Mouse (Mus musculus): ENCODE data around the gene Ago4. TPM values are rescaled to one million over a fixed set of nuclear protein-coding genes. Genes with fewer than 3 reads are reported as not detected.
"Not testable (repeated sequence)": the region's sequence is repeated elsewhere in the genome, so short reads cannot be mapped to it uniquely, and the experiment has no call there.

Gene Ago4
- polyA plus RNA-seq, 1 experiment from 2014 or later = 3.8 TPM

- Histone ChIP-seq H3K4me3 (ENCODE audit: low read length) (no peak overlapping the region), H3K27me3 (ENCODE audit: control insufficient read depth, insufficient read depth, low read depth, low read length) (no peaks in the 10 kb centered on the region), H3K27ac (ENCODE audit: low read length) (no peak overlapping the region), H3K36me3 (ENCODE audit: control insufficient read depth, insufficient read depth, low read length) (no peaks in the 10 kb centered on the region), H3K9ac (ENCODE audit: low read length) (no peak overlapping the region), H3K4me1 (replicated peaks; ENCODE audit: control insufficient read depth, insufficient read depth, low read length) (peaks cover 11% of the 10 kb centered on the region), H3K9me3 (ENCODE audit: control insufficient read depth, low read length) (no peaks in the 10 kb centered on the region), H3K4me2 (ENCODE audit: low read depth, low read length) (no peak overlapping the region)
- no peak for ATAC-seq (ENCODE audit: low read depth)
- WGBS = 82% methylated on average over 1 of the region's 1 CpGs
Measured at GRCm38 (mm10) chr4:126553685-126554084, 20.4 kb upstream of the Ago4 start.

- Histone ChIP-seq H3K4me3 (ENCODE audit: low read length) (no peak overlapping the region), H3K9me3 (ENCODE audit: control insufficient read depth, low read length) (no peaks in the 10 kb centered on the region), H3K27ac (ENCODE audit: low read length) (no peak overlapping the region), H3K27me3 (ENCODE audit: control insufficient read depth, insufficient read depth, low read depth, low read length) (no peaks in the 10 kb centered on the region), H3K4me1 (replicated peaks; ENCODE audit: control insufficient read depth, insufficient read depth, low read length) (peaks cover 8% of the 10 kb centered on the region), H3K4me2 (ENCODE audit: low read depth, low read length) (no peak overlapping the region), H3K9ac (ENCODE audit: low read length) (no peak overlapping the region), H3K36me3 (ENCODE audit: control insufficient read depth, insufficient read depth, low read length) (no peaks in the 10 kb centered on the region)
- 48% methylated on average over 8 of the region's 8 CpGs for WGBS
- no peak for ATAC-seq (ENCODE audit: low read depth)
Measured at GRCm38 (mm10) chr4:126553105-126553504, 19.8 kb upstream of the Ago4 start.

GRCm38 (mm10) chr4:126552136-126552535 is 18.9 kb upstream of the Ago4 start:
- H3K36me3 ChIP-seq (ENCODE audit: control insufficient read depth, insufficient read depth, low read length) = no peaks in the 10 kb centered on the region
- H3K27me3 ChIP-seq (ENCODE audit: control insufficient read depth, insufficient read depth, low read depth, low read length) = no peaks in the 10 kb centered on the region
- 59% methylated on average over 7 of the region's 7 CpGs for WGBS
- H3K4me1 ChIP-seq (replicated peaks; ENCODE audit: control insufficient read depth, insufficient read depth, low read length) = peaks cover 2% of the 10 kb centered on the region; the same call in 1 of the 2 replicates
- no peak overlapping the region for H3K4me2 ChIP-seq (ENCODE audit: low read depth, low read length)
- no peak overlapping the region for H3K9ac ChIP-seq (ENCODE audit: low read length)
- H3K9me3 ChIP-seq (ENCODE audit: control insufficient read depth, low read length) = no peaks in the 10 kb centered on the region
- H3K27ac ChIP-seq (ENCODE audit: low read length) = no peak overlapping the region
- no peak for ATAC-seq (ENCODE audit: low read depth)
- no peak overlapping the region for H3K4me3 ChIP-seq (ENCODE audit: low read length)

GRCm38 (mm10) chr4:126546183-126546582 is 12.9 kb upstream of the Ago4 start:
- Histone ChIP-seq H3K4me2 (ENCODE audit: low read depth, low read length) (no peak overlapping the region), H3K9me3 (ENCODE audit: control insufficient read depth, low read length) (no peaks in the 10 kb centered on the region), H3K4me1 (replicated peaks; ENCODE audit: control insufficient read depth, insufficient read depth, low read length) (no peaks in the 10 kb centered on the region), H3K4me3 (ENCODE audit: low read length) (no peak overlapping the region), H3K9ac (ENCODE audit: low read length) (no peak overlapping the region), H3K36me3 (ENCODE audit: control insufficient read depth, insufficient read depth, low read length) (no peaks in the 10 kb centered on the region), H3K27me3 (ENCODE audit: control insufficient read depth, insufficient read depth, low read depth, low read length) (no peaks in the 10 kb centered on the region), H3K27ac (ENCODE audit: low read length) (no peak overlapping the region)
- ATAC-seq (ENCODE audit: low read depth) = no peak
- WGBS = 76% methylated on average over 2 of the region's 2 CpGs

- 64% methylated on average over 6 of the region's 7 CpGs for WGBS
Measured at GRCm38 (mm10) chr4:126545703-126546102, 12.4 kb upstream of the Ago4 start.

GRCm38 (mm10) chr4:126545016-126545415 is 11.7 kb upstream of the Ago4 start:
- WGBS = 68% methylated on average over 1 of the region's 1 CpGs
- Histone ChIP-seq H3K27me3 (ENCODE audit: control insufficient read depth, insufficient read depth, low read depth, low read length) (no peaks in the 10 kb centered on the region), H3K36me3 (ENCODE audit: control insufficient read depth, insufficient read depth, low read length) (no peaks in the 10 kb centered on the region), H3K27ac (ENCODE audit: low read length) (no peak overlapping the region), H3K9me3 (ENCODE audit: control insufficient read depth, low read length) (no peaks in the 10 kb centered on the region), H3K4me2 (ENCODE audit: low read depth, low read length) (no peak overlapping the region), H3K4me1 (replicated peaks; ENCODE audit: control insufficient read depth, insufficient read depth, low read length) (no peaks in the 10 kb centered on the region), H3K9ac (ENCODE audit: low read length) (no peak overlapping the region), H3K4me3 (ENCODE audit: low read length) (no peak overlapping the region)
- no peak for ATAC-seq (ENCODE audit: low read depth)

More at GRCm38 (mm10) chr4:126545703-126546102, 12.4 kb upstream of the Ago4 start:
- no peak overlapping the region for H3K27ac ChIP-seq (ENCODE audit: low read length)
- no peak overlapping the region for H3K4me2 ChIP-seq (ENCODE audit: low read depth, low read length)
- no peaks in the 10 kb centered on the region for H3K4me1 ChIP-seq (replicated peaks; ENCODE audit: control insufficient read depth, insufficient read depth, low read length)
- no peaks in the 10 kb centered on the region for H3K9me3 ChIP-seq (ENCODE audit: control insufficient read depth, low read length)
- ATAC-seq (ENCODE audit: low read depth) = no peak
- H3K4me3 ChIP-seq (ENCODE audit: low read length) = no peak overlapping the region
- H3K9ac ChIP-seq (ENCODE audit: low read length) = no peak overlapping the region
- no peaks in the 10 kb centered on the region for H3K27me3 ChIP-seq (ENCODE audit: control insufficient read depth, insufficient read depth, low read depth, low read length)
- H3K36me3 ChIP-seq (ENCODE audit: control insufficient read depth, insufficient read depth, low read length) = no peaks in the 10 kb centered on the region

- Histone ChIP-seq H3K36me3 (ENCODE audit: control insufficient read depth, insufficient read depth, low read length) (no peaks in the 10 kb centered on the region), H3K27ac (ENCODE audit: low read length) (no peak overlapping the region), H3K9ac (ENCODE audit: low read length) (no peak overlapping the region), H3K9me3 (ENCODE audit: control insufficient read depth, low read length) (no peaks in the 10 kb centered on the region), H3K4me2 (ENCODE audit: low read depth, low read length) (no peak overlapping the region), H3K27me3 (ENCODE audit: control insufficient read depth, insufficient read depth, low read depth, low read length) (no peaks in the 10 kb centered on the region; the same call in 1 of the 2 replicates), H3K4me1 (replicated peaks; ENCODE audit: control insufficient read depth, insufficient read depth, low read length) (no peaks in the 10 kb centered on the region), H3K4me3 (ENCODE audit: low read length) (no peak overlapping the region)
- no peak for ATAC-seq (ENCODE audit: low read depth)
- WGBS = 63% methylated on average over 7 of the region's 7 CpGs
Measured at GRCm38 (mm10) chr4:126542838-126543237, 9.6 kb upstream of the Ago4 start.

GRCm38 (mm10) chr4:126540487-126541071 is 7.3 kb upstream of the Ago4 start:
- Histone ChIP-seq H3K27ac (ENCODE audit: low read length) (no peak overlapping the region), H3K9me3 (ENCODE audit: control insufficient read depth, low read length) (no peaks in the 10 kb centered on the region), H3K4me1 (replicated peaks; ENCODE audit: control insufficient read depth, insufficient read depth, low read length) (no peaks in the 10 kb centered on the region), H3K36me3 (ENCODE audit: control insufficient read depth, insufficient read depth, low read length) (no peaks in the 10 kb centered on the region), H3K4me2 (ENCODE audit: low read depth, low read length) (no peak overlapping the region), H3K9ac (ENCODE audit: low read length) (no peak overlapping the region), H3K27me3 (ENCODE audit: control insufficient read depth, insufficient read depth, low read depth, low read length) (no peaks in the 10 kb centered on the region; the same call in 1 of the 2 replicates), H3K4me3 (ENCODE audit: low read length) (no peak overlapping the region)
- WGBS = 77% methylated on average over 3 of the region's 3 CpGs
- no peak for ATAC-seq (ENCODE audit: low read depth)

- no peaks in the 10 kb centered on the region; the same call in 1 of the 2 replicates for H3K27me3 ChIP-seq (ENCODE audit: control insufficient read depth, insufficient read depth, low read depth, low read length)
- H3K4me2 ChIP-seq (ENCODE audit: low read depth, low read length) = no peak overlapping the region
- H3K9ac ChIP-seq (ENCODE audit: low read length) = no peak overlapping the region
- no peak overlapping the region for H3K27ac ChIP-seq (ENCODE audit: low read length)
- 62% methylated on average over 5 of the region's 5 CpGs for WGBS
- H3K4me1 ChIP-seq (replicated peaks; ENCODE audit: control insufficient read depth, insufficient read depth, low read length) = peaks cover 8% of the 10 kb centered on the region
- no peak overlapping the region for H3K4me3 ChIP-seq (ENCODE audit: low read length)
- ATAC-seq (ENCODE audit: low read depth) = no peak
- H3K36me3 ChIP-seq (ENCODE audit: control insufficient read depth, insufficient read depth, low read length) = no peaks in the 10 kb centered on the region
- no peaks in the 10 kb centered on the region for H3K9me3 ChIP-seq (ENCODE audit: control insufficient read depth, low read length)
Measured at GRCm38 (mm10) chr4:126536865-126537264, 3.6 kb upstream of the Ago4 start.

GRCm38 (mm10) chr4:126535631-126536030 is 2.4 kb upstream of the Ago4 start:
- not testable (repeated sequence) for H3K27ac ChIP-seq (ENCODE audit: low read length); H3K36me3 ChIP-seq (ENCODE audit: control insufficient read depth, insufficient read depth, low read length); H3K27me3 ChIP-seq (ENCODE audit: control insufficient read depth, insufficient read depth, low read depth, low read length); H3K9ac ChIP-seq (ENCODE audit: low read length); H3K4me3 ChIP-seq (ENCODE audit: low read length); H3K9me3 ChIP-seq (ENCODE audit: control insufficient read depth, low read length); H3K4me2 ChIP-seq (ENCODE audit: low read depth, low read length); ATAC-seq (ENCODE audit: low read depth)
- WGBS = 90% methylated on average over 7 of the region's 7 CpGs
- H3K4me1 ChIP-seq (replicated peaks; ENCODE audit: control insufficient read depth, insufficient read depth, low read length) = peaks cover 10% of the 10 kb centered on the region

All from lung, embryonic 16.5 days (tissue).